Mouse (Mus musculus) neural tube, embryonic 13.5 days (tissue): Measurements from ENCODE around the gene Lrwd1. TPM values are rescaled to one million over a fixed set of nuclear protein-coding genes. Genes with fewer than 3 reads are reported as not detected.

Source experiments
- ATAC-seq: fragments of 200-750 bp; cut with Nextera tagmentation; 2 replicates; pipeline ENCODE4 v1.8.0; 2017; ENCODE audit warnings: low read depth, mild to moderate bottlenecking, moderate TSS enrichment, moderate library complexity
- H3K27ac ChIP-seq: fragments of 300-500 bp; sonication (generic); replicated peaks from 2 replicates; pipeline ENCODE4 v1.5.1; 2015; ENCODE audit warnings: moderate library complexity, mild to moderate bottlenecking, inconsistent platforms
- H3K27me3 ChIP-seq: fragments of 300-500 bp; sonication (generic); 2 replicates; pipeline ENCODE4 v1.6.1; 2015; ENCODE audit warnings: mild to moderate bottlenecking, inconsistent platforms
- H3K36me3 ChIP-seq: fragments of 300-500 bp; sonication (generic); 2 replicates; pipeline ENCODE4 v1.6.1; 2015; ENCODE audit warnings: mild to moderate bottlenecking, inconsistent platforms
- H3K4me1 ChIP-seq: fragments of 300-500 bp; sonication (generic); replicated peaks from 2 replicates; pipeline ENCODE4 v1.6.1; 2015; ENCODE audit warnings: inconsistent platforms
- H3K4me2 ChIP-seq: fragments of 300-500 bp; sonication (generic); 2 replicates; pipeline ENCODE4 v1.6.1; 2015; ENCODE audit warnings: inconsistent platforms, mild to moderate bottlenecking, moderate library complexity
- H3K4me3 ChIP-seq: fragments of 300-500 bp; sonication (generic); 2 replicates; pipeline ENCODE4 v1.5.1; 2015; ENCODE audit warnings: mild to moderate bottlenecking, inconsistent platforms
- H3K9ac ChIP-seq: fragments of 300-500 bp; sonication (generic); 2 replicates; pipeline ENCODE4 v1.6.1; 2015; ENCODE audit warnings: moderate library complexity, mild to moderate bottlenecking, inconsistent platforms
- H3K9me3 ChIP-seq: fragments of 300-500 bp; sonication (generic); 2 replicates; pipeline ENCODE4 v1.6.1; 2016; ENCODE audit warnings: inconsistent platforms
- WGBS: fragments of 180-500 bp; shearing (Covaris S2); methylation state at CpG from one replicate; pipeline ENCODE4 v1.1.7; 2015; 5-methylcytosine and 5-hydroxymethylcytosine counted together
- microRNA-seq: library from miRNA; unstranded; fragments of <30 nt; microRNA quantifications from one replicate; pipeline ENCODE4, GENCODE M21; 2016
- polyA plus RNA-seq: library from polyadenylated mRNA; unstranded; fragments of >200 nt; fragmentation: Nextera tagmentation; extraction: Ambion mirVana; gene quantifications from 2 replicates; pipeline ENCODE4 v1.2.1, GENCODE M21; 2015

Gene Lrwd1
- polyA plus RNA-seq, 1 experiment from 2014 or later, result 25.0 TPM

DNA sequence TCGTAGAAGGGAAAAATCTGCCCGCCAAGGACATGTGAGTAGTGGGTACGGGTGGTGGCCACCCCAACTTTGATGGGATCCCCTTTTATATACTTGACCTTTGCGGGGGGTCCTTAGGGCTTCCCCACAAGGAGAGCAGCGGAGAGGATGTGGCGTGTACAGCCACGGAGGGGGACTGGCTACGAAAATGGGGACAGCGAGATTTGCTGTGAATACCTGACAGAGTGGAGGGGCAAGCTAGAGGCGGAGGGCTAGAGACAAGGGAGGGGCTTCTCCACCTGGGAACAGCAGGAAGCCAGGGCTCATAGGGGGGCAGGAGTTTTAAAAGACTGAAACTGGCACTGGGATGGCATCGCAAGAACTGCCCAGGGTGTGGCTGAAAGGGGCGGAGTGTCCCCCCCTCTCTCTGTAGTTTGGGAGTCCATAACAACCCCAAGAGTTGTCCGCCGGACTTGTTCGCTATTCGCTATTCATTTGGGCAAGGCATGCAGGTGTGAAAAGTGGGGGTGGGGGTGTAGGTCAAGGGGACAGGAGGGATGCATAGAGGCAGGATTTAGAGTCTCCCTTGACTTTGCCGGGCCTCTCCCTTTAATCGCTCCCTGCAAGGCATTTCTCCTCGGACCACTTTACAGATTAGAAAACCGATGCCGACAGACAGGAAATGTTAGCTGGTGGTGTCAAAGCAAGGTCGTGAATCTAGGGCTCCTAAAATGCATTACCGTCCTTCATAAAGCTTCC, 51.6 kb downstream of the Lrwd1 start:
- Histone ChIP-seq H3K4me2 (peak overlapping the region; percentile 84), H3K4me3 (peak overlapping the region; percentile 60), H3K27me3 (peaks cover 7% of the 10 kb centered on the region; the same call in 1 of the 2 replicates), H3K36me3 (no peaks in the 10 kb centered on the region), H3K9ac (peak overlapping the region; percentile 72), H3K4me1 (peaks cover 30% of the 10 kb centered on the region), H3K27ac (0 out of 2 replicates have a peak overlapping the region, but pooled peaks have one; percentile 2), H3K9me3 (no peaks in the 10 kb centered on the region)
- WGBS, result 2% methylated on average over 23 of the region's 23 CpGs
- peak; percentile 51 for ATAC-seq

DNA sequence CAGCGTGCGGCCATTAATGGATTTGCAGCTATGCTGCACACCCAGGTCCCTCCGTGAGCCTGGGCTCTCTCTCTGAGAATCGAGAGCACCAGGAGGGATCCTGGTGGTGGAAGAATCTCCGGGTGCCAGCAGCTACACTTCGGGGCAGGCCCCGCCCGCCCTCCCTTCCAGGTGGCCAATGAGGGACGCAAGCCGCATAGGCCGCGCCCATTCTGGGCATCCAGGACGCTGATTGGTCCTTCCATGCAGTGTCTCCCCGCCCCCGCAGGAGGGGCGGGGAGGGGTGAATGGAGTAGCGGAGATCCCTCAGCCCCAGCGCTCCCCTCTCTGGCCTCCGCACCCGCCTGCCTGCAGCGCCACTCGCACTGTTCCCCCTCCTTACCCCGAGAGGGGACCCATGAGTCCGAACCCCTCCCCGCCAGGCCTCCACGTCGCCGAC, 52.2 kb downstream of the Lrwd1 start, which contains the start of gene Rasa4:
Gene Rasa4 (plus strand): TSS at position 248 of the 439 bp plus-strand sequence.
- Histone ChIP-seq H3K4me1 (peaks cover 30% of the 10 kb centered on the region), H3K36me3 (no peaks in the 10 kb centered on the region), H3K4me2 (peak within 1 kb of the TSS; percentile 84), H3K27ac (0 out of 2 replicates have a peak within 1 kb of the TSS, but pooled peaks have one; percentile 2), H3K9me3 (no peaks in the 10 kb centered on the region), H3K4me3 (peak within 1 kb of the TSS; percentile 60), H3K27me3 (peaks cover 7% of the 10 kb centered on the region; the same call in 1 of the 2 replicates), H3K9ac (peak within 1 kb of the TSS; percentile 72)
- ATAC-seq, result peak; percentile 95
- WGBS, result under 1% methylated on average over 27 of the region's 28 CpGs

DNA sequence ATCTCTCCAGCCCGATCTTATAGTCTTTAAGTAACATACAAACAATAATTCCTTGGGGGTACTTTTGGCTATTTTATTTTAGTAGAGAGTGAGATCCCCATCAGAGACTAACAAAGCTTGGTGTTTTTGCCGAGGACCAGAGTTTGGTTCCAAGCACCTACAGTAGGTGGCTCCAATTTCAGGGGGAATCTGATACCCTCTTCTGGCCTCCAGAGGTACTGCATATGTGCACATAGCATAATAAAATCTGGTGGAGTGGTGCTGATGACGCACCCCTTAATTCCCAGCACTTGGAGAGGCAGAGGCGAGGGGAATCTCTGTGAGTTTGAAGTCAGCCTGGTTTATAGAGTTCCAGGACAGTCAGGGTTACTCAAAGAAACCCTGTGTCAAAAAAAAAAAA, 53.5 kb downstream of the Lrwd1 start:
- peaks cover 7% of the 10 kb centered on the region; the same call in 1 of the 2 replicates for H3K27me3 ChIP-seq
- H3K27ac ChIP-seq, result no peak overlapping the region
- no peaks in the 10 kb centered on the region for H3K9me3 ChIP-seq
- H3K4me2 ChIP-seq, result no peak overlapping the region
- 82% methylated on average over 4 of the region's 4 CpGs for WGBS
- no peak overlapping the region for H3K4me3 ChIP-seq
- no peaks in the 10 kb centered on the region for H3K36me3 ChIP-seq
- H3K4me1 ChIP-seq, result peaks cover 30% of the 10 kb centered on the region
- no peak for ATAC-seq
- H3K9ac ChIP-seq, result no peak overlapping the region

DNA sequence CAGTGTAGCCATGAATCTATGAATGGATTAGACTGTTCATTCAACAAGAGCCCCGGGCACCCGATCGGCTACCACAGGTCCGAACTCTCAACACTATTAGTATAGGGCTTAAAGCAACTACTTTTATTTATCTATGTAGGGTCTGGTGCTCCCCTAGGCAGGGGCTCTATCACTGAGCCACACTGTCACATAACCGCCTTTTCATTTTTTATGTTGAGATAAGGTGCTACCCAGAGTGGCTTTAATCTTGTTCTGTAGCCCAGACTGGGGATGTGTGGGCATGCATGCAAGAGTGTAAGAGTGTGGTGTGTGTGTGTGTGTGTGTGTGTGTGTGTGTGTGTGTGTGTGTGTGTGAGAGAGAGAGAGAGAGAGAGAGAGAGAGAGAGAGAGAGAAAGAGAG, 57.7 kb downstream of the Lrwd1 start:
- WGBS, result 88% methylated on average over 5 of the region's 5 CpGs
- Histone ChIP-seq H3K27ac (no peak overlapping the region), H3K27me3 (no peaks in the 10 kb centered on the region), H3K9ac (no peak overlapping the region), H3K36me3 (no peaks in the 10 kb centered on the region), H3K4me3 (no peak overlapping the region), H3K4me1 (peaks cover 10% of the 10 kb centered on the region), H3K9me3 (no peaks in the 10 kb centered on the region), H3K4me2 (no peak overlapping the region)
- no peak for ATAC-seq

DNA sequence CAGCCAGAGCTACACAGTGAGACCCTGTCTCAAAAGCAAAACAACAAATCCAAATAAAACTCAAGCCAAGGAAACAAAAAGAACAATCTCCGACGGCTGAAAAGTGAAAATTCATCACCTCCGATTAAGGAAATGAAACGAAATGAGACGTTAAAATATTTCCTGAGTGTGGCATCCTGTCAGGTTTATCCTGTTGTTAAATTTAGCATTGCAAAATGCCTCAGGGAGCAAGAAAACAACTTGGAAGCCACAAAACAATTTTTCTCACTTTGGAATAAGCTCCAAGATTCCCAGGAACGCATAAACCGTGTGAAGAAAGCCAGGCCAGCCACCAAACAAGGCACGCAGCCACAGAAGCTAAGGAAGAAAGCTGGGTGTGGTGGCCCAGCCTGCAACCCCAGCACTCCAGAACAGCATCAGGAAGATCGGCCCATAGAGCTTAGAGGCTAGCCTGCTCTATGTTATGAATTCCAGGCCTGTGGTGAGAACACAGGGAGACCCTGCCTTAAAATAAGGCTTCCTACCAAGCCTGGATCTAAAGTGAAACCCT, 58.8 kb downstream of the Lrwd1 start:
- Histone ChIP-seq H3K9me3 (no peaks in the 10 kb centered on the region), H3K4me2 (no peak overlapping the region), H3K27me3 (no peaks in the 10 kb centered on the region), H3K36me3 (no peaks in the 10 kb centered on the region), H3K4me1 (peaks cover 13% of the 10 kb centered on the region), H3K9ac (no peak overlapping the region), H3K27ac (no peak overlapping the region), H3K4me3 (no peak overlapping the region)
- 88% methylated on average over 9 of the region's 9 CpGs for WGBS
- ATAC-seq, result no peak

DNA sequence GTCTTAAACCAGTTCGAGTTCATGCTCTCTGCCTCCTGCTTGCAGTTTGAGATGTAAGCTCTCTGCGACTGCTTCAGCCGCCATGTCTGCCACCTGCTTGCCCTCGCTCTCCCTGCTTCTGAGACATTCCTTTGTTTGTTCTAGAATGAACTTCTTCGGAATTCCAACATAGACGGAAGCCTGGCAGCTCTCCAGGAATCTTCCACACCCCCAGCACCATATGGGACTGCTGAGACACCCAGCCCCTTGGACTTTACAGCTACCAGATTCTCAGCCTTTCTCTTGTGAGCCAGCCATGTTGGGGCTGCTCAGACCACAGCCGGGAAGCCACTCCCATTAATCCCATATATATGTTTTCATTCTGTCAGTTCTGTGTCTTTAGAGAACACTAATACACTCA, 59.6 kb downstream of the Lrwd1 start:
- Histone ChIP-seq H3K9me3 (no peaks in the 10 kb centered on the region), H3K9ac (no peak overlapping the region), H3K4me3 (no peak overlapping the region), H3K27ac (no peak overlapping the region), H3K4me1 (peaks cover 13% of the 10 kb centered on the region), H3K27me3 (no peaks in the 10 kb centered on the region), H3K4me2 (no peak overlapping the region), H3K36me3 (no peaks in the 10 kb centered on the region)
- 42% methylated on average over 7 of the region's 7 CpGs for WGBS
- ATAC-seq, result no peak

DNA sequence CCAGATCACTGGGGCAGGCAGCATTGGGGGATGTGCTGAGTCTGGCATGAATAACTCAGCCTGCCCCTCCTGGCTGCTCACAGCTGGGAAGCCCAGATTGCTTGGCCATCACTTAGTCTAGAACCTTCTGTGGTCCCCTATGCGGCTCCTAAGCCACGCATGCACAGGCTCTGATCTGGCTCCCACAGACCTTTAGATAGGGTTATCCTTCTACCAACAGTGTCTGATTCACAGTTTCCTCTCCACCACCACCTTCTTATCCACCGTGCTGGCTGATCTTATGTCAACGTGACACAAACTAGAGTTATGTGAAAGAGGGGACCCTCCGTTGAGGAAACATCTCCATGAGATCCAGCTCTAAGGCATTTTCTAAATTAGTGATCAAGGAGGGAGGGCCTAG, 60.8 kb downstream of the Lrwd1 start:
- no peaks in the 10 kb centered on the region for H3K36me3 ChIP-seq
- no peak overlapping the region for H3K4me2 ChIP-seq

DNA sequence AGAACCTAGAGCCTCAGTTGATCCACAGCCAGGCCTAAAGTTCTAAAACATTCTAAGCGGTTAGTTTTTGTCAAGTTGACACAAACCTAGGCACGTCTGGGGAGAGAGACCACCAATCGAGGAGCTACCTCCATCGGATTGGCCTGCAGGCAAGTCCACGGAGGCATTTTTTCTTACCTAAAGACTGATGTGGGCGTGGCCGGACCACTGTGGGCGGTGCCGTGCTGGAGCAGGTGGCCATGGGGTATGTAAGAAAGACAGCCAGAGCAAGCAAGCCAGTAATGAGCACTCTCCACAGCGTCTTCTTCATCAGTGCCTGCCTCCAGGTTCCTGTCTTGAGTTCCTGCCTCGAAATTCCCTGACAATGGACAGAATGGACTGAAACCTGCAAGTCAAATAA, 62.3 kb downstream of the Lrwd1 start:
- no peak overlapping the region for H3K4me3 ChIP-seq
- H3K4me2 ChIP-seq, result no peak overlapping the region
- WGBS, result 69% methylated on average over 11 of the region's 11 CpGs
- H3K9ac ChIP-seq, result no peak overlapping the region
- no peaks in the 10 kb centered on the region for H3K36me3 ChIP-seq
- H3K9me3 ChIP-seq, result no peaks in the 10 kb centered on the region
- H3K27ac ChIP-seq, result no peak overlapping the region
- no peak for ATAC-seq
- H3K27me3 ChIP-seq, result no peaks in the 10 kb centered on the region
- peaks cover 13% of the 10 kb centered on the region for H3K4me1 ChIP-seq

More for the DNA sequence above, 60.8 kb downstream of the Lrwd1 start:
- Histone ChIP-seq H3K9me3 (no peaks in the 10 kb centered on the region), H3K27ac (no peak overlapping the region), H3K4me3 (no peak overlapping the region), H3K27me3 (no peaks in the 10 kb centered on the region), H3K9ac (no peak overlapping the region), H3K4me1 (peaks cover 13% of the 10 kb centered on the region)
- WGBS, result 89% methylated on average over 5 of the region's 5 CpGs
- no peak for ATAC-seq

DNA sequence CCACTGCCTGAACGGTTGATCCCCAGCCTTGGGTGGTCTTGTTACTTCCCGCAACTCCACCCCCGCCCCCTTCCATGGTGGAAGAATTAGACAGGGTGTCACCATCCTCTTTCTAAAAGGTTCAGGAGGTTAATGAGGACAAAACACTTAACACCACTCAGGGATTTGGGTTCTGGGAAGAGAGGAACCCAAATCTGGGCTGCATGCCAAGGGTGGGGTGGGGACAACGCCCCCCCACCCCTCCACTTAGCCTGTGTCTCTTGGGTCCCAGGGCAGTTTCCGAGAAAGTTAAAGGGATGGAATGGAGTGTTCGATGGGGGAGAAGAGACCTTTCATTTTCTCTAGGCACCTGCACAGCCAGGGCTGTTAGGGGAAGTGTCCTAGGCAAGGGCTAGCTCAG, 62.8 kb downstream of the Lrwd1 start:
- Histone ChIP-seq H3K36me3 (no peaks in the 10 kb centered on the region), H3K4me3 (no peak overlapping the region), H3K4me1 (peaks cover 13% of the 10 kb centered on the region), H3K27me3 (no peaks in the 10 kb centered on the region), H3K4me2 (no peak overlapping the region), H3K27ac (no peak overlapping the region), H3K9ac (no peak overlapping the region), H3K9me3 (no peaks in the 10 kb centered on the region)
- no peak for ATAC-seq
- 62% methylated on average over 6 of the region's 6 CpGs for WGBS

Small RNA genes within 50 kb of the gene (microRNA-seq; reads per million reads assigned to microRNA genes)
- not detected for gene Mir7035

Other genes with a start within 250 kb of the Lrwd1 start
- gene Hspb1, start 248.2 kb downstream of the Lrwd1 start, polyA plus RNA-seq, result 15.8 and 19.3 TPM in 2 replicates
- gene Ywhag, start 201.5 kb downstream of the Lrwd1 start, polyA plus RNA-seq, result 665 and 740 TPM in 2 replicates
- gene Ssc4d, start 161.5 kb downstream of the Lrwd1 start, polyA plus RNA-seq, result 0.79 and 1.9 TPM in 2 replicates
- gene Zp3, start 156.0 kb downstream of the Lrwd1 start, polyA plus RNA-seq, result 0.14 TPM in 1 of 2 replicates, not detected in the other
- gene Dtx2, start 141.3 kb downstream of the Lrwd1 start, polyA plus RNA-seq, result 25.6 and 26.5 TPM in 2 replicates
- 0.14 and 0.20 TPM in 2 replicates for gene Upk3b, start 97.6 kb downstream of the Lrwd1 start, polyA plus RNA-seq
- 0.63 TPM in 1 of 2 replicates, not detected in the other for gene Upk3bl, start 81.6 kb downstream of the Lrwd1 start, polyA plus RNA-seq
- 19.7 and 19.9 TPM in 2 replicates for gene Rasa4, start 52.2 kb downstream of the Lrwd1 start, polyA plus RNA-seq
- 210 and 232 TPM in 2 replicates for gene Polr2j, start 19.4 kb downstream of the Lrwd1 start, polyA plus RNA-seq
- 21.1 and 22.4 TPM in 2 replicates for gene Alkbh4, start 72 bp upstream of the Lrwd1 start, polyA plus RNA-seq
- gene Orai2, start 34.6 kb upstream of the Lrwd1 start, polyA plus RNA-seq, result 29.1 and 33.7 TPM in 2 replicates
- gene Prkrip1, start 62.9 kb upstream of the Lrwd1 start, polyA plus RNA-seq, result 58.8 and 69.0 TPM in 2 replicates
- gene Sh2b2, start 110.5 kb upstream of the Lrwd1 start, polyA plus RNA-seq, result 24.9 and 26.4 TPM in 2 replicates